ENCODE assay signal across 8 mouse cellular contexts in the genomic region with DNA sequence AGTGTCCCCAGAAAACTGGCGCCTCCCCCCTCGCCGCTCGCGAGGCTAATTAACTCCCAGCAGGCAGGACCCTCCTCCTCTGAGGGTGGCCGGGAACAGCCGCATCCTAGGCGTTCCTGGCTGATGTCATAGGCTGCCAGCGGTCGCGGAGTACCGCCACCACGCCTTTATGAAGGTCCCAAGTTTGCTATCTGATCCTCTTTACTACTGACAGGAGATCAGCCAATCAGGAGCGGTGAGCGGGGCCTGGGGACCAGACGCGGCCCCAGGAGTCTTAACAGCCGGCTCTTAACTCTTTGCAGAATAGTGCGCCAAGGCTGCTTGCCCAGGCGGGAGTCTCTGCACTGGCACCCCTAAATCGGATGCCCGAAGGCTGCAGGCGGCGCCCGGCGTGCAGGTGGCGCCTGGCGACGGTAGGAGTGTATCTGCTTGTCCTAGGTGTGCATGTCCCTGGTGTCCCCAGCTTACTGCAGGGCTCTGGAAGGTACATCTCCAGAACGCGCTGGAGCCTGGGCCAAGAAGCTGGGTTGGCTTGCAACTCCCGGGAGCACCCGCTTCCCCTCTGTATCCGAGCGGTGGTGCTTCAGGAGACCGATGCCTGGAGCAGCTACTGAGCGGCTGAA. TPM values are rescaled to one million over a fixed set of nuclear protein-coding genes. Genes with fewer than 3 reads are reported as not detected.
DNase-seq lines count a peak whose midpoint lies in the region; ATAC-seq and TF ChIP-seq lines count a peak whose summit lies in the region.

TSS of gene Myocd (minus strand) at position 139 of the 623 bp plus-strand sequence.

- peaks cover 10% of the 10 kb centered on the region for H3K4me1 ChIP-seq in midbrain, embryonic 16.5 days (ENCODE audit: control insufficient read depth, insufficient read depth, low read length)

- ATAC-seq in midbrain, embryonic 16.5 days: peak; percentile 62
- no peak for ATAC-seq in megakaryocyte, adult 5-6 weeks (ENCODE audit: poor library complexity, severe bottlenecking)

- peak within 1 kb of the TSS; percentile 46 for H3K4me3 ChIP-seq in left cerebral cortex, adult 2 months
- peak within 1 kb of the TSS; percentile 40 for H3K4me3 ChIP-seq in midbrain, embryonic 16.5 days (ENCODE audit: low read depth, low read length)

- peaks cover 24% of the 10 kb centered on the region for H3K27me3 ChIP-seq in midbrain, embryonic 16.5 days (ENCODE audit: control insufficient read depth, insufficient read depth, low read depth, low read length)

- DNase-seq in left cerebral cortex, adult 2 months (ENCODE audit: extremely low spot score in 1 of 2, low spot score in 2 of 2): no peak
- DNase-seq in left cerebral cortex, postnatal 36 days (ENCODE audit: low spot score in 2 of 2): no peak
- DNase-seq in cerebellum, postnatal 36 days: peak; percentile 28 to 32
- DNase-seq in heart, adult 9 months (ENCODE audit: low spot score in 2 of 2): peak; percentile 63 to 73
- peak; percentile 57 for DNase-seq in kidney, postnatal 10 days
- DNase-seq in natural killer cell, adult 2 months (ENCODE audit: low spot score in 2 of 2): no peak

- WGBS in midbrain, embryonic 16.5 days: under 1% methylated on average over 37 of the region's 37 CpGs

- H3K4me2 ChIP-seq in midbrain, embryonic 16.5 days (ENCODE audit: low read length): peak within 1 kb of the TSS; percentile 80

- intact Hi-C loops in left cerebral cortex, adult 2 months (cut with DNase I): loop anchor here (2.0 to 5.0 kb wide), 3 partner anchors 73 to 409 kb away; no protein-coding TSS in a partner anchor
- intact Hi-C loops in left cerebral cortex, postnatal 36 days (cut with DNase I): loop anchor here (2.0 to 5.0 kb wide), 2 partner anchors 361 to 407 kb away; no protein-coding TSS in a partner anchor

- no peak within 1 kb of the TSS for H3K27ac ChIP-seq in left cerebral cortex, adult 2 months
- H3K27ac ChIP-seq in midbrain, embryonic 16.5 days (ENCODE audit: low read length): no peak within 1 kb of the TSS

- TF ChIP-seq CTCF in left cerebral cortex, adult 2 months (IDR thresholded peaks at IDR 0.05): no peak; the same call in 1 of the 2 replicates

- H3K9ac ChIP-seq in midbrain, embryonic 16.5 days (ENCODE audit: low read depth, low read length): peak within 1 kb of the TSS; percentile 57

- H3K36me3 ChIP-seq in midbrain, embryonic 16.5 days (ENCODE audit: control insufficient read depth, insufficient read depth, low read length): no peaks in the 10 kb centered on the region

- H3K9me3 ChIP-seq in midbrain, embryonic 16.5 days (replicated peaks; ENCODE audit: control insufficient read depth, low read length, poor library complexity, severe bottlenecking): no peaks in the 10 kb centered on the region

RNA-seq across cellular contexts. Expression of gene Myocd, which starts in this region (rescaled TPM):
- under 1 TPM; 0.26 to 0.36 TPM for total RNA-seq in left cerebral cortex, adult 2 months (2021)
- under 1 TPM; 0.47 to 0.75 TPM for total RNA-seq in left cerebral cortex, postnatal 36 days (2021)
- polyA plus RNA-seq in midbrain, embryonic 16.5 days (2015; fragmentation: Nextera tagmentation; extraction: Ambion mirVana): 0.64 and 0.70 TPM in 2 replicates
- not detected in 2 replicates for total RNA-seq in megakaryocyte, adult 5-6 weeks (2015)
- not detected in 2 replicates for total RNA-seq in megakaryocyte, adult 5-6 weeks (2017)

Comparison
In these comparisons a context has a peak if more than half of its experiments do, and no peak if none do; other contexts are left out.
1. Peak in ATAC-seq, H3K4me3 ChIP-seq, H3K9ac ChIP-seq and H3K4me2 ChIP-seq in midbrain, embryonic 16.5 days; RNA of the gene not detected or under 1 TPM.
2. DNase-seq: peak in cerebellum, postnatal 36 days (2 of 2), heart, adult 9 months (2 of 2) and kidney, postnatal 10 days (single experiment); none in left cerebral cortex, adult 2 months (0 of 2), left cerebral cortex, postnatal 36 days (0 of 2) and natural killer cell, adult 2 months (0 of 2).